Mouse (Mus musculus) heart, embryonic 11.5 days (tissue): ENCODE measurements around the gene Tnfsf18. TPM values are rescaled to one million over a fixed set of nuclear protein-coding genes. Genes with fewer than 3 reads are reported as not detected.

ENCODE experiments used
- ATAC-seq: fragments of 200-750 bp; cut with Nextera tagmentation; replicated peaks from 2 replicates; pipeline ENCODE4 v1.8.0; 2017; ENCODE audit warnings: moderate library complexity; ENCODE audit not compliant: insufficient number of reproducible peaks, low FRiP score, low TSS enrichment
- H3K27ac ChIP-seq: fragments of 300-500 bp; sonication (generic); 2 replicates; pipeline ENCODE4 v1.5.1; 2014; ENCODE audit warnings: mild to moderate bottlenecking, low read depth, low read length
- H3K27me3 ChIP-seq: fragments of 300-500 bp; sonication (generic); 2 replicates; pipeline ENCODE4 v1.6.1; 2014; ENCODE audit warnings: mild to moderate bottlenecking, low read length, mixed read lengths; ENCODE audit not compliant: control insufficient read depth, insufficient read depth
- H3K36me3 ChIP-seq: fragments of 300-500 bp; sonication (generic); 2 replicates; pipeline ENCODE4 v1.6.1; 2014; ENCODE audit warnings: mild to moderate bottlenecking, low read length, moderate library complexity, mixed read lengths; ENCODE audit not compliant: control insufficient read depth, insufficient read depth
- H3K4me1 ChIP-seq: fragments of 300-500 bp; sonication (generic); 2 replicates; pipeline ENCODE4 v1.6.1; 2014; ENCODE audit warnings: low read length; ENCODE audit not compliant: control insufficient read depth, insufficient read depth
- H3K4me2 ChIP-seq: fragments of 300-500 bp; sonication (generic); 2 replicates; pipeline ENCODE4 v1.6.1; 2014; ENCODE audit warnings: mild to moderate bottlenecking, moderate library complexity
- H3K4me3 ChIP-seq: fragments of 300-500 bp; sonication (generic); 2 replicates; pipeline ENCODE4 v1.5.1; 2014; ENCODE audit warnings: low read depth, low read length
- H3K9ac ChIP-seq: fragments of 300-500 bp; sonication (generic); 2 replicates; pipeline ENCODE4 v1.6.1; 2014; ENCODE audit warnings: mild to moderate bottlenecking, low read depth, low read length, moderate library complexity
- H3K9me3 ChIP-seq: fragments of 300-500 bp; sonication (generic); replicated peaks from 2 replicates; pipeline ENCODE4 v1.6.1; 2016; ENCODE audit warnings: low read length; ENCODE audit not compliant: control insufficient read depth
- WGBS: fragments of 180-500 bp; shearing (Covaris S2); extraction: QIAGEN DNeasy Blood & Tissue Kit; methylation state at CpG from one replicate; pipeline ENCODE4 v1.1.7; 2014; ENCODE audit not compliant: insufficient replicate concordance; 5-methylcytosine and 5-hydroxymethylcytosine counted together
- polyA plus RNA-seq: library from polyadenylated mRNA; unstranded; fragments of >200 nt; fragmentation: Nextera tagmentation; extraction: Ambion mirVana; gene quantifications from 2 replicates; pipeline ENCODE4 v1.2.1, GENCODE M21; 2014

Tnfsf18 gene
- polyA plus RNA-seq, 1 experiment from 2014 or later, result 0.11 TPM

DNA sequence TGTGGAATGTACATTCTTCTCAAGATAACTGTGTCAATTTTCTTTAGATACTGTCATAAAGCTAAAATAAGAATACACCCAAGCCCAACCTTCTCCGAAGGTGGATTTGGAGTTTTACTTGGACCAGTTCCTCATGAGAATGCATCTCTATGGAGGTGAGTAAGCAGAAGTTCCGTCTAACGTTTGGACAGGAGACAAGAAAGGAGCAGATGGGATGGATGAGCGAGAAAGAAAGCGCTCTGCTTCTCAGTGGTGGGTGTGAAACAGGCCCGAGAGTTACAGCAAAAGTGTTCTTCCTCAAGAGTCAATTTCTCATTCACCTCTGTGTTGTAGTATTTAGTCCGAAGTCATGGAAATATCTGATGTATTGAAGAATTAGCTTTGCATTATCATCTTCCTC is 2.7 kb upstream of the Tnfsf18 start:
- Histone ChIP-seq H3K36me3 (no peaks in the 10 kb centered on the region), H3K4me1 (no peaks in the 10 kb centered on the region), H3K27me3 (no peaks in the 10 kb centered on the region), H3K9ac (no peak overlapping the region), H3K9me3 (no peaks in the 10 kb centered on the region), H3K27ac (no peak overlapping the region), H3K4me2 (no peak overlapping the region), H3K4me3 (no peak overlapping the region)
- WGBS, result 70% methylated on average over 7 of the region's 7 CpGs
- ATAC-seq, result no peak

DNA sequence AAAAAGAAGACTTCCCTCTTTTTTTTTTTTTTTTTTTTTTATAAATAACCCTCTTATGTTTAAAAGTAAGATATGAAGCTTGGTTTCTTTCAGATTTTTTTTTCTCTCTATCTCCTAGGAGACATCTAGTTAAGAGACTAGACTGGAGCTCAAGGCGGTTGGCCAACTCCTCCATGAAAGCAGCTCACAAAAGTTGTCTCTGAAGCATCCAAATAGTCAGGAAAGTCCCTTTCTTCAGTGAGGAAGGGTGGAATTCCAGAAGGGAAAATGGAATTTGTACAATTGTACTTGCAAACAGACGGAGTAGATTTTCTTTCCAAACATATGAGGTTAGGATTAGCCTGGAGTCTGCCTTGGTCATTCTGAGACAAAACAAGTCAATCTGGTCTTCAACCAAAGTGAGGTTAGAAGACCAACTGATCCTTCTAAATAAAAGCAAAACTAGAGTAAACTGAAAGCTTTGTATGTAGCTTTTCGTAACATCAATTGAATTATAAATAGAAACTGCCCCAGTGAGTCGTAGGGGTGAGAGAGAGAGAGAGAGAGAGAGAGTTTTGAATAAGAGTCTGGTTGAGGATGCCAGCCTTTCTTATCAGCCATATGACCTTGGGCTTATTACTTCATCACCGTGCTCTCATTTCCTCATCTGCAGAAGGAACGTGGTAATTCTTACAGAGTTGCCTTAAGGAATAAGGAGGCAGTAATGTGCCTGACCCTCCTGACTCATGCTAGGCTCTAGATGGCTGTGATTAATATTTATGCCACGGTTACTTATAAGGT is 2.6 kb downstream of the Tnfsf18 start:
- WGBS, result 50% methylated on average over 7 of the region's 7 CpGs
- no peaks in the 10 kb centered on the region for H3K27me3 ChIP-seq
- 0 out of 2 replicates have a peak, but pooled peaks cover 2% of the 10 kb centered on the region for H3K4me1 ChIP-seq
- no peak overlapping the region for H3K27ac ChIP-seq
- no peak overlapping the region for H3K4me3 ChIP-seq
- H3K9me3 ChIP-seq, result no peaks in the 10 kb centered on the region
- ATAC-seq, result no peak
- H3K36me3 ChIP-seq, result no peaks in the 10 kb centered on the region
- H3K9ac ChIP-seq, result no peak overlapping the region
- no peak overlapping the region for H3K4me2 ChIP-seq

- ATAC-seq, result no peak
- WGBS, result 75% methylated on average over 6 of the region's 6 CpGs
Observed at GRCm38 (mm10) chr1:161500114-161500810, 5.8 kb downstream of the Tnfsf18 start.

GRCm38 (mm10) chr1:161500811-161501146 is 6.3 kb downstream of the Tnfsf18 start:
- Histone ChIP-seq H3K27me3 (no peaks in the 10 kb centered on the region), H3K4me3 (no peak overlapping the region), H3K9me3 (no peaks in the 10 kb centered on the region), H3K4me1 (0 out of 2 replicates have a peak, but pooled peaks cover 2% of the 10 kb centered on the region), H3K36me3 (no peaks in the 10 kb centered on the region), H3K9ac (no peak overlapping the region), H3K4me2 (no peak overlapping the region), H3K27ac (no peak overlapping the region)
- WGBS, result 73% methylated on average over 4 of the region's 4 CpGs
- ATAC-seq, result no peak

More at GRCm38 (mm10) chr1:161500114-161500810, 5.8 kb downstream of the Tnfsf18 start:
- Histone ChIP-seq H3K9me3 (no peaks in the 10 kb centered on the region), H3K27ac (no peak overlapping the region), H3K9ac (no peak overlapping the region), H3K27me3 (no peaks in the 10 kb centered on the region), H3K4me3 (no peak overlapping the region), H3K36me3 (no peaks in the 10 kb centered on the region), H3K4me1 (0 out of 2 replicates have a peak, but pooled peaks cover 2% of the 10 kb centered on the region), H3K4me2 (no peak overlapping the region)

DNA sequence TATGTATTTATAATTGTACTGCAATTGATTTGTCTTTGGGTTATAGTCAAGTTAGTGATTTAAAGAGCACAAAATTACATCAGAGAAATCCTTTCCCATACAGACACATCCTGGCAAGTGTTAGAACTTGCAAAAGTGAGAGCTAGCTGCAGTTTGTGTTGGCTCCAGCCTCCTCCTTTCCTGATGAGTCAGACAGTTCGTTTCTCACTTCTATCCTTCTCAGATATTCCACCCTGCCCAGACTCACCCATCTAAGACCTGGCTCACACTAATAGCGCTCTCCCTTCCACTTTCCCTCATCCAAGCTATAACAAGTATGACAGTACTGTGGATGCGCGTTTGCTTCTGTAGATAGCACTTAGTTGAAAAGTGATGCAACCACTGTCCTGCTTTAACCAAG is 11.9 kb downstream of the Tnfsf18 start:
- H3K36me3 ChIP-seq, result no peaks in the 10 kb centered on the region

DNA sequence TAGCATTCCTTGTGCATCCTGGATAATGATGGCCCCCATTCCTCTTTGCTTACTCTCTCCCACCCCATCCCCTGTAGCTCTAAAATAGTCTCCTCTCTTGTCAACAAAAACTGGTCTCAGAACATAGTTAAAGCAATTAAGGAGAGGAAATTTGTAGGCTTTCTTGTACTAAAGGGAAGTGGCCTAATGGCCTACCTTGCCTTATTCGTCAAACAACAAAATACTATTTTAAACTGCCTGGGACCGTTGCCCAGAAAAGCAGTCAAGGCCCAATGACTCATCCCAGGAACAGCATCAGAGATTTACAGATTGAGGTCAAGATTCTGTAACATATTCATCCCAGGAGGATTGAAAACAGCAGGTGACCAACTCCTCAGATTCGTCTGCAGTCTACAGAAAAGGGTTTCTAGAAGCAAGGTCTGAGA is 13.2 kb downstream of the Tnfsf18 start:
- H3K27ac ChIP-seq, result no peak overlapping the region
- ATAC-seq, result no peak
- no peak overlapping the region for H3K9ac ChIP-seq
- H3K4me2 ChIP-seq, result no peak overlapping the region
- WGBS, result 57% methylated on average over 3 of the region's 3 CpGs
- H3K4me1 ChIP-seq, result no peaks in the 10 kb centered on the region
- H3K9me3 ChIP-seq, result no peaks in the 10 kb centered on the region
- H3K27me3 ChIP-seq, result no peaks in the 10 kb centered on the region
- no peak overlapping the region for H3K4me3 ChIP-seq
- no peaks in the 10 kb centered on the region for H3K36me3 ChIP-seq

More for the DNA sequence above, 11.9 kb downstream of the Tnfsf18 start:
- Histone ChIP-seq H3K27me3 (no peaks in the 10 kb centered on the region), H3K4me1 (no peaks in the 10 kb centered on the region), H3K27ac (no peak overlapping the region), H3K4me3 (no peak overlapping the region), H3K9me3 (no peaks in the 10 kb centered on the region), H3K9ac (no peak overlapping the region), H3K4me2 (no peak overlapping the region)
- ATAC-seq, result no peak
- 73% methylated on average over 4 of the region's 4 CpGs for WGBS

GRCm38 (mm10) chr1:161517355-161517754 is 22.9 kb downstream of the Tnfsf18 start:
- Histone ChIP-seq H3K9ac (no peak overlapping the region), H3K27me3 (no peaks in the 10 kb centered on the region), H3K9me3 (no peaks in the 10 kb centered on the region), H3K4me2 (no peak overlapping the region), H3K4me3 (no peak overlapping the region), H3K36me3 (no peaks in the 10 kb centered on the region), H3K27ac (no peak overlapping the region), H3K4me1 (no peaks in the 10 kb centered on the region)
- no peak for ATAC-seq
- 69% methylated on average over 3 of the region's 3 CpGs for WGBS

GRCm38 (mm10) chr1:161520223-161520622 is 25.8 kb downstream of the Tnfsf18 start:
- Histone ChIP-seq H3K27me3 (no peaks in the 10 kb centered on the region), H3K4me1 (no peaks in the 10 kb centered on the region), H3K9me3 (no peaks in the 10 kb centered on the region), H3K36me3 (no peaks in the 10 kb centered on the region), H3K27ac (no peak overlapping the region), H3K9ac (no peak overlapping the region), H3K4me2 (no peak overlapping the region), H3K4me3 (no peak overlapping the region)
- ATAC-seq, result no peak
- WGBS, result 64% methylated on average over 1 of the region's 1 CpGs
